Mouse (Mus musculus) kidney, postnatal 36 days (tissue): ENCODE data around the gene Dctn3.
"Not testable (repeated sequence)": the region's sequence is repeated elsewhere in the genome, so short reads cannot be mapped to it uniquely, and the experiment has no call there.

Experiments
- DNase-seq, 2 experiments: peaks; one replicate each; pipeline ENCODE4 v3.0.0; 2021 to 2022; ENCODE audit warnings: mixed read lengths in 2 of 2

Dctn3 gene

GRCm38 (mm10) chr4:41737602-41738255 lies 14.8 kb upstream of the Dctn3 start:
- DNase-seq = peak; percentile 79 to 88

DNA sequence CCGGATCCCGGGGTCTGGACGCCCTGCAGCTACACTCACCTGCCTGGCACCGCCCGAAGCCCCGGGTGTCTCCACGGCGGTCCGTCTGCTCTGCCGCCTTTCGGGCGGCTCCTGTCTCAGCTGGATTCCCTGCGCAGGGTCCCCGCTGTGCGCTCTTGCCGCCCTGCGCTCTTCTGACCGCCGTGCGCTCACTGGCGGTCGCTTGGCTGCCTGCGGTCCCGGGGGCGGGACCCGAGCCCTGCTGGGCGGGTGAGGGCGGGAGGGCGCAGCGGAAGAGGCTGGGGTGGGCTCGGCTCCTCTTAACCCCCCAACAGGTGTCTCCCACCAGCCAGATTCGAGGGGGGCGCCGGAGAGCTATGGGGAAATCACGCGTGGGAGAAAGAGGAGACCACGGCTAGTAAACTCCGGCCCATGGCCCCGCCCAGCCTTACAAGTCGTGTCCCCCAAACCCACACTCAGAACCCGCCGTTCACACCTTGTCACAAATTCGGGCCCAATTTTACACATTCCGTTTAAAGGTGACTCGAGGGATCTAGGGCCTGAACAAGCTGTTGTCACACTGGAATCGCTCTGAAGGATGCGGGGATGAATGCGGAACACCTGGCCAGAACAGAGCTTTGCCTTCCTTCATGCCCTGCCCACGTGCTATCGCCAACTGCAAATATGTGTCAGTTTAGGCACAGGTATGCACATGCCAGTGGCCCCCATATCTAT lies 8.2 kb upstream of the Dctn3 start, which contains the start of gene Arid3c:
Gene Arid3c, minus strand, starts transcription at position 91 of the 714 bp plus-strand sequence.
- DNase-seq = no peak

DNA sequence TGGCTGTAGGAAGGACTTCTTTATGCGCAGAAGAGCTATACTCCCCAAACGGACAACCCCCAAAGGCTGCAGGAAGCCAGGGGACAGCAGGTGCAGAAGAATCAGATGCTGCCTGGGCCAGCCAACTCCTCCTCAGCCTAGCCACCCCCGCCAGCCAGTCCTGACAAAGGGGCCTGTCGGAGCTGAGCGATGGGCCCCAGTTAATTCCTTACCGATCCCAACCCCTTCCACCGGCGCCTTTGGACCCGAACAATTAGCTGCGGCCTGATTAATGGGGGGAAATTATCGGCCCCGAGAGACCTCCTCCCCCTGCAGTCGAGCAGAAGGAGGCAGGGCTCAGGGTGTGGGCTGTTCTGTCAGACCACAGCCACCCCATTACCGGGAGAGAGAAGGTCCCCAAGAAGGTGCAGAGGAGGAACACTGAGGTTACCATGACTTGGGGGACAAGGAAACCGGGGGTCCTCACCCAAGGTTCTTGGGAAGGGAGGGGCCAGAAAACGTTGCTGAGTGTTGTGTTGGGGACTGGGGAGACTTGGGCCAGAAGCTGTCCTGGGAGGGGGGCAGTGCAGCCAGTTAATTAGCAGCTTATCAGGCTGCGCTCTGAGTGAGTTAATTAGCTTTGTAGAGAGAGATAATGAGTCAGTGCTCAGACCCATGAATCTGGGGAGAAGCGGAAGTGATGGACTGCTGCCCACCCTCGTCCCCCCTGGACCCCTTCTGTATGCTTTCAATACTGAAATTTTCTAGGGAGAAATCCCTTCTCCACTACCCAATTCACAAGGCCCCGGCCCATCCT lies 4.1 kb upstream of the Dctn3 start:
- DNase-seq = no peak

DNA sequence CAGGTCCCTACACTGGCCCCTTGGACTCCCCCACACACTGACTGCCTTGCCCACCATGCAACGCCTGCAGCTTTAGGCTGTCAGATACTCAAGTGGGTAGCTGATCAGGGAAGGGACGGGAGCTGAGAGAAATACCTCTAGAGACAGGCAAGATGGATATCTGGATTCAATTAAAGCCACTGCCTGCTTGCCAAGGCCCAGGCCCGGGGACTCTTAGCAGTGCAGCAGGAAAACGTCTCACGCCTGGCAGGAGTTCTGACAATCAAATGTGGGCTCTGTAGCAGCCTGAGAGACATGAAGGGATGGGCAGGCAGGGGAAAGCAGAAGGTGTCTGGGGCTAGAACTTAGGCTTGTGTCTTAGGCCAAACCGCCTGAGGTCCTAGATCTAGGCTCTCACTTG lies 6.1 kb downstream of the Dctn3 start:
- no peak for DNase-seq

- peak; percentile 54 to 72 for DNase-seq
Observed at GRCm38 (mm10) chr4:41715596-41715995, 7.4 kb downstream of the Dctn3 start.

- no peak for DNase-seq
Observed at GRCm38 (mm10) chr4:41715082-41715481, 7.9 kb downstream of the Dctn3 start.

DNA sequence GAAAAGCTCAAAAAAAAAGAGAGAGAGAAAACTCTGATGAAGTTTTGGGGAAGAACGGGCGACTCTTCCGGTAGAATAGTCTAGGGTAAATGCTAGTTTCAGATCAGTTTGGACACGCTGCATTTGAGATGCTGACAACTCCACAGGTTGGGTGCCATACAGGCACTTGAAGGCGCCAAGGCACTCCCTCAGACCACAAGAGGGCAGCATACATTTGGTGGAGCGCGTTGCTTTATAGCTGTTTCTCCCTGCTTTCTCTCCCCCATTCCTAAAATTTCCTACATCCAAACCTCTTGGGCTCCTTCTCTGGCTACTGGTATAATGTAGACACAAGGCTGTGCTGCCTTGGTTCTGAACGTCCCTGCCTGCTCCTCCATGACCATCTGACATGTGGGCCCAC lies 8.7 kb downstream of the Dctn3 start:
- DNase-seq = peak; percentile 74 to 83

GRCm38 (mm10) chr4:41713197-41714067 lies 9.5 kb downstream of the Dctn3 start, which contains the start of gene Rpp25l:
Gene Rpp25l, minus strand, starts transcription at chr4:41713534.
- DNase-seq = peak; percentile 82 to 95

GRCm38 (mm10) chr4:41712421-41713196 lies 10.4 kb downstream of the Dctn3 start:
- DNase-seq = peak; percentile 34 to 39

DNA sequence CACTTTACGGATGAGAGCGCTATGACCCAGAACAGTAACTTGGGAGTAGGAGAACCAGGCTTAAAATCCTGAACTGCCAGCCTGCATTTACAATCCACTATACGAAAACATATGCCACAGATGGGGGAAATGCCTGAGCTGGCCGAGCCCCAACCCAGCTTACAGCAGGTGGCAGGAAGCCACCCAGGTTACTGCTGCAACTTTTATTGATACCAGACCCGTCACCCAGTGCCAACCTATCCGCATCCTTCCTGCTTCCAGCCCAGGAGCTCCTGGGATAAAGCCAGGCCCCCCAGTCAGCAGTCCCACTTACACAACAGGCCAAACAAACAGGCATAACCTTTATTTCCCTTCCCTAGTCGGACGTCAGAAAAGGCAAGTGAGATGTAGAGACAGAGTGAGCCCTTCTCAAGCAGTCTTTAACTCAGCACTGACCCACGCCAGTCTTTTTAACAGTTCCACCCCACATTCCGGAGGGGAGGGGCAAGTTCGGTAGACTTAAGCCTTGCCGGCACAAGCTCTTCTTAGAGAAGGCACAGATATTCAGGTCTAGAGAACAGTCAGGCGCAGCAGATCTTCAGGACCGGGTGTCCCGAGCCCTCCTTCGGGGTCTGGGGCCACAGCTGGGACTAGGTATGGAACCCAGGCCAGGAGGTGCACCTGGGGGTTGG lies 11.1 kb downstream of the Dctn3 start:
- DNase-seq = no peak

DNA sequence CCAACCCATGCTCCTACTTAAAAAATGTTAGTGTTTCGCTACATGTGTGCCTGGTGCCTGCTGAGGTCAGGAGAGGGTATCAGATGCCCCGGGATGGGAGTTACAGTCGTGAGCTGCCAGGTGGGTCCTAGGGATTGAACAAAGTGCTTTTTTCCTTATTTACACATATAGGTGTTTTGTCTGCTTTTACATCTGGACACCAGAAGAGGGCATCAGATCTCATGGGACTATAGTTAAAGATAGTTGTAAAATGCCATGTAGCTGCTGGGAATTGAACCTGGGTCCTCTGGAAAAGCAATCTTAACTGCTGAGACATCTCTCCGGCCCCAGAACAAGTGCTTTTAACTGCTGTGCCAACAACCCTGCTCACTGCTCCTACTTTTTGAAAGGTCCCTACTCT lies 12.7 kb downstream of the Dctn3 start:
- DNase-seq = no peak

- DNase-seq = peak; percentile 38 to 74
Observed at GRCm38 (mm10) chr4:41708192-41708745, 14.7 kb downstream of the Dctn3 start.

DNA sequence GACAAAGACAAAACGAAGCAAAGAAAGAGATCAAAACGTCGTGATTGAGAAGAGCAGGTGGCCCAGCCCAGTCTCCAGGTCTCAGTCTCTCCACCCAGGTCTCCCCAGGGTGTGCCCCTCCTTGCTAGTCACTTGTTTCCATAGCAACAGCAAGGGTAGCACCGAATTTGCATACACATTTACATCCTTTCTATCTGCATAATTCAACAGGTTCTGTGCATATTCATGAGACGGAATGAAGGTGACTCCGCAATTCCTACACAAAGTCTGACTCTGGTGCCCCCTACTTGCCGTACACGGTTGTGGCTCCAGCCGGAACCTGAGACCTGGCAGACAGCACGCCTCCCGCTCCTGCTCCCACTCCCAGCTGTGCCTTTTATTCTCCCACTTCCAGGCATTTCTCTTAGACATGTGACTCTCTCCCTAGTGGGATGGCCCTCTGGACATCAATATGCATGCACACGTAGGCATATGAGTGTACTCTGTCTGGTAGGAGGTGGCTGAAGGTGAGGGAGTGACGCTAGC lies 15.9 kb downstream of the Dctn3 start:
- DNase-seq = peak; percentile 83 to 86

GRCm38 (mm10) chr4:41705922-41706754 lies 16.8 kb downstream of the Dctn3 start:
- peak in 1 of 2 experiments; percentile 38 for DNase-seq

GRCm38 (mm10) chr4:41704651-41705050 lies 18.3 kb downstream of the Dctn3 start:
- peak in 1 of 2 experiments; percentile 49 for DNase-seq

- not testable (repeated sequence) for DNase-seq
Observed at GRCm38 (mm10) chr4:41702226-41702625, 20.7 kb downstream of the Dctn3 start.

- not testable (repeated sequence) for DNase-seq
Observed at GRCm38 (mm10) chr4:41700224-41700623, 22.7 kb downstream of the Dctn3 start.

DNA sequence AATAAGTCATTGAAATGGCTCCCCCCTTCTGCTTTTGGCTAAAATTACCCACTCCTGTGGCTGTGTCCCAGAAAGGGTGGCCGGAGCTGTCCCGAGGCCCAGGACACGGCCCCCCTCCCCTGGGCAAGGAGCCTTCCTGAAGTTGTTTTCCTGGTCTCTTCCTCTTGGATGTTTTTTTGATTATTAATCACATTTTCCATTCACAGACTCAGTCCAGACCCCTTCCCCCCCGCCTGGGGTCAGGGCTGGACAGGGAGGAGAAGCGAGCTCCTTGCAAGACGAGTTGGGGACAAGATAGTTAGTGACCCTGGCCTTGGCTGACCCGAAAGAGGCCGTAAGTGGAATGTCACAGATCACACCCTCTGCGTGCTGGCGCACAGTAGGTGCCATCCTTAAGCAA lies 23.2 kb downstream of the Dctn3 start, which contains the start of gene Il11ra1:
Gene Il11ra1, plus strand, starts transcription at position 207 of the 400 bp plus-strand sequence.
- DNase-seq = peak in 1 of 2 experiments; percentile 43

GRCm38 (mm10) chr4:41698421-41699016 lies 24.5 kb downstream of the Dctn3 start:
- peak; percentile 54 to 56 for DNase-seq
